Mouse (Mus musculus): ENCODE data around the gene Vps54. TPM values are rescaled to one million over a fixed set of nuclear protein-coding genes. Genes with fewer than 3 reads are reported as not detected.

The Vps54 gene
- polyA plus RNA-seq, 1 experiment: 98.5 TPM

DNA sequence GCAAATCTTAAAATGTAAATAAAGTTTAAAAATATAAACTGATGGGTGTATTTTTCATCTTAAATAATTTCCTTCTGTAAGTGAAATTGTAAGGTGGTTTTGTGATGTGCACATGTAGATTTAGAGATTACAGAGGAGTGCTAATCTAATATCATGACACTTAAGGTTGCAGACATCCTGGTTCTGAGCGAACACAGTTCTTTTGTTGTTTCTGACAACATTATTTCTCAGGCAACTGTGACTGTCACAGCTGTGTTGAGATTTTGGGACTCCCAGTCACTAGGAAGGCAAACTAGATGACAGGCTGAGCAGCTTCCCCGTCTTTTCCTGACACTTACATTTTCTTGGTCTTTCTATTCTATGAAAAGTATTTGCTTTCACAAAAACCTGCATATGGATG is 19.8 kb upstream of the Vps54 start:
- no peaks in the 10 kb centered on the region for H3K36me3 ChIP-seq (ENCODE audit: control insufficient read depth, insufficient read depth, low read length, poor library complexity, severe bottlenecking)
- no peaks in the 10 kb centered on the region for H3K4me1 ChIP-seq (ENCODE audit: control insufficient read depth, insufficient read depth, low read length)
- H3K4me3 ChIP-seq (ENCODE audit: low read depth, low read length): no peak overlapping the region
- H3K27me3 ChIP-seq (ENCODE audit: control insufficient read depth, insufficient read depth, low read length, poor library complexity, severe bottlenecking): no peaks in the 10 kb centered on the region; the same call in 1 of the 2 replicates
- TF ChIP-seq CTCF (IDR thresholded peaks at IDR 0.05; ENCODE audit: low read depth, low read length): no peak
- no peak for TF ChIP-seq EP300 (IDR thresholded peaks at IDR 0.05; ENCODE audit: insufficient read depth, low read depth, low read length)
- TF ChIP-seq POLR2A (IDR thresholded peaks at IDR 0.05; ENCODE audit: insufficient read depth, low read length): no peak
- no peaks in the 10 kb centered on the region for H3K9me3 ChIP-seq (replicated peaks; ENCODE audit: control insufficient read depth, insufficient read depth, low read length, poor library complexity, severe bottlenecking)
- no peak overlapping the region for H3K27ac ChIP-seq (ENCODE audit: insufficient read depth, low read length)
- H3K9ac ChIP-seq (ENCODE audit: low read depth, poor library complexity, severe bottlenecking): no peak overlapping the region

DNA sequence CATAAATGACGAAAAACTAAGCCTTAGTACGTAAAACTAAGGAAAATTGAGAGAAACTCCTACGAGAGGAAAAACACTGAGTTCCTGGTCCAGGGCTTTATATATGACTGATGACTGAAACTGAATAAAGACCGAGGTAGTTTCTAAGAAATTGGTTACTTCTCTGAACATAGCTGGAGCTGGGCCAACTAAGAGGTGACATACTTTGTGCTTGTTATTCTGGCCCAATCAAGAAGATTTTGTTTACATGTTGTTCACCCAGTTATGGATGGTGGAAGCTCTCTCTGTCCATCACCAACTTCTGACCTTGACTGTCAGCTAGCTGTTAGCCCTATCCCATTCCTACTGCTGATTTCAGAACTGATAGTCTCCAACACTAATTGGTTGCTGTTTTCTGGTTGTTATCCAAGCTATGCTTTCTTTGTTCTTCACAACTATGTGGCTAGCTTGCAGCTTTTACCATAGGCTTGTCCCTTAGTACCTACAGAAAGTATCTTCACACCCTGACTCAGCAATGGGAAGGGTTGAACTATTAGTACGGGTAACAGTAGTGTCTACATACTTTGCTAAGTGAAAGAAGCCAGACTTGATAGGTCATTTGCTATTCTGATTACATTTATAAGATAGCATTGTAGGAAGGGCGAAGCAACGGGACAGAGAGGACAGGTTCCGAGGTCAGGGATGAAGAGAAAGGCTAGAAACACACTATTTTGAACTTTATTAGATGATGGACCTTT is 19.1 kb upstream of the Vps54 start:
- TF ChIP-seq EP300 (IDR thresholded peaks at IDR 0.05; ENCODE audit: insufficient read depth, low read depth, low read length) (no peak), CTCF (IDR thresholded peaks at IDR 0.05; ENCODE audit: low read depth, low read length) (no peak), POLR2A (IDR thresholded peaks at IDR 0.05; ENCODE audit: insufficient read depth, low read length) (no peak)
- no peaks in the 10 kb centered on the region for H3K36me3 ChIP-seq (ENCODE audit: control insufficient read depth, insufficient read depth, low read length, poor library complexity, severe bottlenecking)
- H3K9me3 ChIP-seq (replicated peaks; ENCODE audit: control insufficient read depth, insufficient read depth, low read length, poor library complexity, severe bottlenecking): no peaks in the 10 kb centered on the region
- no peaks in the 10 kb centered on the region for H3K4me1 ChIP-seq (ENCODE audit: control insufficient read depth, insufficient read depth, low read length)
- no peak overlapping the region for H3K9ac ChIP-seq (ENCODE audit: low read depth, poor library complexity, severe bottlenecking)
- no peak overlapping the region for H3K4me3 ChIP-seq (ENCODE audit: low read depth, low read length)
- H3K27ac ChIP-seq (ENCODE audit: insufficient read depth, low read length): no peak overlapping the region
- H3K27me3 ChIP-seq (ENCODE audit: control insufficient read depth, insufficient read depth, low read length, poor library complexity, severe bottlenecking): no peaks in the 10 kb centered on the region; the same call in 1 of the 2 replicates

DNA sequence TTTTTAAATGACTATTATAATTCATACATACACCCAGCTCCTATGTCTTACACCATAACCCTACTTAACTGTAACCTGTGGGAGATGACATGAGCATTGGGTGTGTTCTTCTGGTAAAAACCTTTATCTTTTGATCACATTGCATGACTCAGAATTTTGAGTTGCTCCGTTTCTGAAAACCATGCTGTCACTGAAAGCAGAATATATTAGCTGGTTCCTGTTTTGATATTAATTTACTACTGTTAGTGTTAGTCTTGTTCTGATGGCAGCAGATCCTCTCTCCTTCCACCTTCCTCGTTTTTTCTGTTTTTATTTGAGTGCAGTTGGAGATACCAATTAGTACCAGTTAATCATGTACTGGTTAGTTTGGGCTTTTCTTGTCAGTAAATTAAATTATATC is 18.3 kb upstream of the Vps54 start:
- Histone ChIP-seq H3K4me3 (ENCODE audit: low read depth, low read length) (no peak overlapping the region), H3K27me3 (ENCODE audit: control insufficient read depth, insufficient read depth, low read length, poor library complexity, severe bottlenecking) (no peaks in the 10 kb centered on the region; the same call in 1 of the 2 replicates), H3K9me3 (replicated peaks; ENCODE audit: control insufficient read depth, insufficient read depth, low read length, poor library complexity, severe bottlenecking) (no peaks in the 10 kb centered on the region), H3K9ac (ENCODE audit: low read depth, poor library complexity, severe bottlenecking) (no peak overlapping the region), H3K36me3 (ENCODE audit: control insufficient read depth, insufficient read depth, low read length, poor library complexity, severe bottlenecking) (no peaks in the 10 kb centered on the region), H3K4me1 (ENCODE audit: control insufficient read depth, insufficient read depth, low read length) (no peaks in the 10 kb centered on the region), H3K27ac (ENCODE audit: insufficient read depth, low read length) (no peak overlapping the region)
- TF ChIP-seq POLR2A (IDR thresholded peaks at IDR 0.05; ENCODE audit: insufficient read depth, low read length): no peak
- TF ChIP-seq EP300 (IDR thresholded peaks at IDR 0.05; ENCODE audit: insufficient read depth, low read depth, low read length): no peak
- no peak for TF ChIP-seq CTCF (IDR thresholded peaks at IDR 0.05; ENCODE audit: low read depth, low read length)

DNA sequence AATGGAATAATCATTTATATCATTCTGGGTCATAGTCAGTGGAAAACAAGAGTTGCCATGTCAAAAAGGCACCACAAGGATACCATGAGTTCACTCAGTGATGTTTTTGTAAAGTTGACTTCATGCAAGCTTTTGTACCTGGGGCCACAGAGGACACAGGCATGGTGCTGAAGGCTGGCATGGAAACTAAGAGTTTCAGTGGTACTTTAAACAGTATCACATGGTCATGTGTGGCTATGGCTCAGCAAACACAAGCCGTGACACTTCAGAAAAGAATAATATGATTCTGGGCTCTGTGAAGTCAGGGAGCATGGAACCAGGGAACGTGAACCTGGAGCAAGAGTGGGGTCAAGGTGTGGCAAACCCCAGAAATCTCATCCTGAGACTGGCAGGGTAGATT is 17.7 kb upstream of the Vps54 start:
- Histone ChIP-seq H3K27me3 (ENCODE audit: control insufficient read depth, insufficient read depth, low read length, poor library complexity, severe bottlenecking) (no peaks in the 10 kb centered on the region; the same call in 1 of the 2 replicates), H3K4me3 (ENCODE audit: low read depth, low read length) (no peak overlapping the region), H3K9ac (ENCODE audit: low read depth, poor library complexity, severe bottlenecking) (no peak overlapping the region), H3K9me3 (replicated peaks; ENCODE audit: control insufficient read depth, insufficient read depth, low read length, poor library complexity, severe bottlenecking) (no peaks in the 10 kb centered on the region), H3K4me1 (ENCODE audit: control insufficient read depth, insufficient read depth, low read length) (no peaks in the 10 kb centered on the region), H3K27ac (ENCODE audit: insufficient read depth, low read length) (no peak overlapping the region), H3K36me3 (ENCODE audit: control insufficient read depth, insufficient read depth, low read length, poor library complexity, severe bottlenecking) (no peaks in the 10 kb centered on the region)
- no peak for TF ChIP-seq POLR2A (IDR thresholded peaks at IDR 0.05; ENCODE audit: insufficient read depth, low read length)
- TF ChIP-seq CTCF (IDR thresholded peaks at IDR 0.05; ENCODE audit: low read depth, low read length): no peak
- no peak for TF ChIP-seq EP300 (IDR thresholded peaks at IDR 0.05; ENCODE audit: insufficient read depth, low read depth, low read length)

DNA sequence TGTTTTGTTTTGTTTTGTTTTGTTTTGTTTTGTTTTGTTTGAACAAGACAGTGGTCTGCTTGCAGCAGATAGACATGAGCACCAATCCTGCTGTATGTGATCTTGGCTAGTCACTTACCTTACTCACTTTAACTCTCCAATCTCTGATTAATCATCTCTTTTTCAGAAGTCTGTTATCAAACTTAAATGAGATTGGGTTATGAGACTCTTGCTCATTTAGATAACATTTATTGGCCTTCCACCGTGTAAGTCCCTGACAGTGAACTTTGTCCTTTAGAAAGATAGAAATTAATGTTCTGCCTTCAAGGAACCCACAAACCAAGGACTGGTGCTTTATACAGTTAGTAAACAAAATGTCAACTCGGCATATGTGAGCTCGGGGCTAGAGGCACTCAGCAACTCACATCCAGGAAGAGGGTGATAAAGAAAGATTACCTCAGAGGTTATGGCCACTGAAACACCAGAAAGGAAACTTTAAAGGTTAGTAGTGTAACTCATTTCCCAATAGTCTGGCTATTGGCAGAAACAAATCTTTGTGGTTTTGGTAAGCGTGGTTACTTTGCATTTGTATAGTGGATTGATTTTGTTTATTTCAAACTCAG is 16.4 kb upstream of the Vps54 start:
- Histone ChIP-seq H3K27ac (ENCODE audit: insufficient read depth, low read length) (no peak overlapping the region), H3K4me1 (ENCODE audit: control insufficient read depth, insufficient read depth, low read length) (no peaks in the 10 kb centered on the region), H3K9me3 (replicated peaks; ENCODE audit: control insufficient read depth, insufficient read depth, low read length, poor library complexity, severe bottlenecking) (no peaks in the 10 kb centered on the region), H3K4me3 (ENCODE audit: low read depth, low read length) (no peak overlapping the region), H3K27me3 (ENCODE audit: control insufficient read depth, insufficient read depth, low read length, poor library complexity, severe bottlenecking) (no peaks in the 10 kb centered on the region; the same call in 1 of the 2 replicates), H3K36me3 (ENCODE audit: control insufficient read depth, insufficient read depth, low read length, poor library complexity, severe bottlenecking) (no peaks in the 10 kb centered on the region), H3K9ac (ENCODE audit: low read depth, poor library complexity, severe bottlenecking) (no peak overlapping the region)
- TF ChIP-seq POLR2A (IDR thresholded peaks at IDR 0.05; ENCODE audit: insufficient read depth, low read length) (no peak), EP300 (IDR thresholded peaks at IDR 0.05; ENCODE audit: insufficient read depth, low read depth, low read length) (no peak), CTCF (IDR thresholded peaks at IDR 0.05; ENCODE audit: low read depth, low read length) (no peak)

DNA sequence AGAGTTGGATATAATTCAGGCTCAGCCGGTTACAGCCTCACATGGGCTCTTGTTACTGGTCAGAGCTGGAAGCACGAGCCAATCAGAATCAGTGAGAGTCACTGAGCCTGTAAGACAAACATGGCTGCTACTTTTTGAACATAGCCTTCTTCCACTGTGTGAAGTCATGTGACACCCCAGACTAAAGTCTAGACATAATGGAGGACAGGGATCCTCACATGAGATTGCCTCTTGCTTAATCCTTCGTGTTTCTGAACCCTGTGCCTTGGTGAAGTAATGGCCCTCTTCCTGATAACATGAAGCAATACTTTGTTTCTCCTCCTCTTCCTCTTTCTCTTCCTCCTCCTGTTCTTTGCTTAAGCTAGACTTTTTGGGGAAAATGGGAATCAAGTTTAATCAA is 15.5 kb upstream of the Vps54 start:
- H3K9me3 ChIP-seq (replicated peaks; ENCODE audit: control insufficient read depth, insufficient read depth, low read length, poor library complexity, severe bottlenecking): no peaks in the 10 kb centered on the region
- no peaks in the 10 kb centered on the region for H3K4me1 ChIP-seq (ENCODE audit: control insufficient read depth, insufficient read depth, low read length)
- no peak overlapping the region for H3K9ac ChIP-seq (ENCODE audit: low read depth, poor library complexity, severe bottlenecking)
- no peak overlapping the region for H3K4me3 ChIP-seq (ENCODE audit: low read depth, low read length)
- TF ChIP-seq EP300 (IDR thresholded peaks at IDR 0.05; ENCODE audit: insufficient read depth, low read depth, low read length): no peak
- no peak for TF ChIP-seq POLR2A (IDR thresholded peaks at IDR 0.05; ENCODE audit: insufficient read depth, low read length)
- no peak for TF ChIP-seq CTCF (IDR thresholded peaks at IDR 0.05; ENCODE audit: low read depth, low read length)
- no peak overlapping the region for H3K27ac ChIP-seq (ENCODE audit: insufficient read depth, low read length)
- H3K27me3 ChIP-seq (ENCODE audit: control insufficient read depth, insufficient read depth, low read length, poor library complexity, severe bottlenecking): no peaks in the 10 kb centered on the region; the same call in 1 of the 2 replicates
- no peaks in the 10 kb centered on the region for H3K36me3 ChIP-seq (ENCODE audit: control insufficient read depth, insufficient read depth, low read length, poor library complexity, severe bottlenecking)
